Mouse (Mus musculus) ES-E14 (cell line): Measurements from ENCODE around the gene Clasp1.

Experiments
- CHD2 ChIP-seq: IDR thresholded peaks from 2 replicates; pipeline ENCODE4 v1.6.1; 2014; ENCODE audit warnings: mild to moderate bottlenecking, low read depth, low read length, inconsistent platforms
- HCFC1 ChIP-seq: IDR thresholded peaks from 2 replicates; pipeline ENCODE4 v1.6.1; 2012; ENCODE audit warnings: low read length, inconsistent platforms, borderline replicate concordance; ENCODE audit not compliant: insufficient read depth
- ZC3H11A ChIP-seq: IDR thresholded peaks from 2 replicates; pipeline ENCODE4 v1.6.1; 2012; ENCODE audit warnings: low read depth, mild to moderate bottlenecking, inconsistent platforms, low read length, borderline replicate concordance
- ZNF384 ChIP-seq: IDR thresholded peaks from 2 replicates; pipeline ENCODE4 v1.6.1; 2012; ENCODE audit warnings: low read depth, low read length, inconsistent platforms

DNA sequence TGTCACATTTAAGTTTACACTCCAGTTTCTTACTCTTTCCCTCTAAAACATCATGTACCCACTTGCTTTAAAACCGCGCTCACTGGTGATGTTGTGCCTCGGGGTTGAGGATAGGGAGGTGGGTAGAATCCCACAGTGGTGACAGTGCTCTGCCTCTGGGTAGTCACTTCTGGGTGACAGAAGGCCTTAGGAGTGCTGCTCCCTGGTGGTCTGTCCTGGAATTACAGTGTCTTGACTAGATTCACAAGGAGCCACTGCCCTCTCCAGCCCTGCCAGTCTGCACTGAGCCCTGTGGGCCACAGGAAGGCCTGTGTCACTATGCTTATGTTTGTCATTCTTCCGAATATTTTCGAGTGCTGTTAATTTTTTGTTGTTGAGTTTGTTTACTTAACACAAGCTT, 109.5 kb downstream of the Clasp1 start:
- TF ChIP-seq CHD2 (no peak), HCFC1 (no peak), ZC3H11A (no peak), ZNF384 (no peak)
